Mouse (Mus musculus) adrenal gland, postnatal 36 days (tissue): ENCODE results near the gene Stpg3. TPM values are rescaled to one million over a fixed set of nuclear protein-coding genes. Genes with fewer than 3 reads are reported as not detected.
A peak's percentile ranks its signal among the peaks of the same experiment; 100 is the strongest.

ENCODE experiments used
- DNase-seq, 2 experiments: peaks; one replicate each; pipeline ENCODE4 v3.0.0; 2021; ENCODE audit warnings: mixed read lengths in 1 of 2
- total RNA-seq, 2 experiments: library from RNA; stranded (reverse); gene quantifications; 2 replicates each; pipeline ENCODE4 v1.2.3; 2021

The Stpg3 gene
- total RNA-seq, 2 experiments from 2014 or later = not detected

DNA sequence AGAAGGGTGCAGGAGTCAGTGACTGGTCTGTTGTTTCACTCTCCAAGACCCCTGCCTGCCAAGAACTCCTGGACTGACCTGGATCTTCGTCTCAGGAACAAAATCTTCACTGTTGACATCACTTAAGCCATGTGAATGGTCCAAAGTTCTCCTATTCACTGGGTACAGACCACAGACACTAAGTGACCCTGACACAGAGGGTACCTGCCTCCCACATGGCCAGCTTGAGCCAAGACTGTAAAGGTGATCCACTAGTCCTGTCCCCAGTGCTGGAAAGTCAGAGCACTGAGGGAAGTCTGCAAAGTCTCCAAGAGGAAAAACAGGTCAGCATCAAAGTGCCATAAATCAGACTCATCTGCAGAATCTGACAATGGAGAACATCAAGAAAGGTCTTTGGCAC is 6.8 kb downstream of the Stpg3 start:
- DNase-seq = no peak

DNA sequence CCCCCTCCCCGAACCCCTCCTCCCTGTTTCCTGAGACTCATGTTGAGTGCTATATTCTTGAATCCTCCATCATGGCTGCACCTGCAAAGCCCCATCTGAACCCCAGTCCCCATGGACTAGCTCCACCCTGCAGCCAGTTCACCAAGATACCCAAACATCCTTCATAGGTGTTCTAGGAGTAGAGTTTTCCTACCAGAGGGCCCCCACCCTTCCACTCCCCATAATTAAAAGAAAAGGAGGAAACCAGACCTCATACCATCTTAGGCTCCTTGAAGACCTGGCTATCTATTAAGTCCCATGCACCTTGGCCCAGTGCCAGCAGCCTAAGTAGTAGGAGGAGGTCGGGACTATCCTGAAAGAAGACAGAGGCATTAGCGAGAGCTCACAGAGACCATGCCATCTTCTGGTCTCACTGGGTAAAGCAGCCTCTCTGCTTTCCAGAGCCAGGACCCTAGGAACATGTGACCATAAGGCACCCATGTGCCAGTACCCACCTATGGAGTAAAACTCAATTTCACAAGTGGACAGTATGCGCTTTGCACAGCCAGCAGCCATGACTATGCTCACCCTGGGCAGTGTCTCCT is 10.7 kb downstream of the Stpg3 start:
- DNase-seq = peak in 1 of 2 experiments; percentile 33

DNA sequence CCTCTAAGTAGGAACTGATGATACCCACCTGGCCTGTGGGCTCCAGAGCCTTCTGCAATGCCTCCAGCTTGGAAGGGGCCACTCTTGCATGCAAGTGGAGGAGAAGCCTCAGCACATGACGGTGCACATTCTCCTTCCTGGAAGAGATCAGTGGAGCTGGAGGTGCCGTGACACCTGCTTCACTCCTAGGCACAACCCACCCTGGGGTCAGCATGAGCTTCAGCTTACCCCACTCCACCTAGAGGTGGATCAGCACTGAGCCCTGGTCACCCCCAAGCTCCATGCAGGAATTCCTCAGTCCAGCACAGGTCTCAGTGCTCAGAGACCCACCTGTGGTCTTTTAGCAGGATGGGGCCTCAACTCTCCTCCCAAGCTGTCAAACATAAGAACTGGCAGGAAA is 13.8 kb downstream of the Stpg3 start:
- no peak for DNase-seq

DNA sequence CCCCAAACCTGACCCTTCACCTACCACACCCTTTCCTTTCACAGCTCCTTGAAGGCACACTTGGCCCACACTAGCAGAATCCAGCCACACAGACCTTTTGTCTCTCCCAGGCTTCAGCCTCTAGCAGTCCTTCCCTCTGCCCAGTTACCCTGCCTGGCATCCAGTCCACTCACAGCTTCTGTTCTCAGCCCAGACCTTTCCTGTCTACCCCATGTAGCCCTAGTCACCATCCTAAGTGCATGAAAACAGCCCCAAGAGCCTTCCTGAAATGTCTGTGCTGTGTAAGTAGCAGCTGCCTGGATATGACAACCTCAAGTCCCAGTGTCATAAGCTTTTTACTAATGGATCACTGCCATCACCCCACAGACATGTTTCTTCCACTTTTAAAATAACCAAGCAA is 16.5 kb downstream of the Stpg3 start:
- no peak for DNase-seq

DNA sequence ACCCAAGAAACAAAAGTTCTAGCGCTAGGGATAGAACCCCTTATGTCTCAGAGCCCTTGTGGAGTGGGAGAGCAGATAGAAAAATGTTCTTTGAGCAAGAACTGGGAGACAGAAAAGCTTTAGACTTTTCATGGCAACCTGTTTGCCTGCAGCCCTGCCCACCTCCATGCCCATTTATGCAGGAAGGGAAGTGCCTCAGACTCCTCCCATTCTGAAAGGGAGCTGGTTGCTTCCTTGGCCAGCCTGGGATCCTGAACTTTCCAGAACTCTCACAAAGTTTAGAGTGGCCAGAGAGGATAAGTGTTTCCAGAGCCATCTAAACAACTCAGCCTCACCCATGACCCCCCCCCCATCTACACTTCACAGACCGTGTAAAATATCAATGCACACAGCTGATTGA is 17.2 kb downstream of the Stpg3 start:
- no peak for DNase-seq

DNA sequence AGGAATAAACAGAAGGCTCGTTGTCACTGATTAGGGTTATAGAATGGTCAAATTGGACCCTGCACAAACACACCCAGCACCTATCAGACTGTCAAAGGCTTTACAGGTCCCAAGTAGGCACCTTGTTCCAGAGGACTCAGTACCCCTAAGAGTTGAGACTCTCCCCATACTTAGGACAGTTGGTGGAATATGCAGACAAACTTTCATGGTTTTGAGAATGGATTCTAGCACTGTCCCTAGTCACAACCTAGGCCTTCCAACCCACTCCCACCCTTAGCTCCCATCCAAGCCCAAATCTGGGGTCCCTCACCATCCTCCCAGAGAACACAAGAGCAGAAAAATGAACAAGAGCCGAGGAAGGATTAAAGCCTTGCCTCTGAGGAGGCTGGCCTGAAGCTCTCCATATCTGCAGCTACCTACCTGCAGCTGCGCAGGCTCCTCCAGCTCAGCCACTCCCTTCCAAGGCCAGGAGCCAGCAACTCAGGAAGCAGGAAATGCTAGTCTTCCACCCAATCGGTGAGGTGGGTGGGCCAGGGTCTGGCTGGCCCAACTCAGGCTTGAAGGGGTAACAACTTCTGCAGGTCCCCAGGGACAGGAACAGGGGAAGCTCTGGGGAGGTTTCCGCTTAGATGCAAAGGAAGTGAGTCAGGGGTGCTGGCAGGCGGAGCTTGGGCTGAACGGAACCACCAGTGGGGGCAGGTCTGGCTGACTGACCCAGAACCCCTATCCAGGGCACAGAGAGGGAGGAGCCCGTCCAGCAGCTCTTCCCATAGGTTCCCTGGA is 18.1 kb downstream of the Stpg3 start, which contains the start of gene Tor4a:
Gene Tor4a, minus strand, starts transcription at position 715 of the 783 bp plus-strand sequence.
- DNase-seq = peak; percentile 88 to 91

DNA sequence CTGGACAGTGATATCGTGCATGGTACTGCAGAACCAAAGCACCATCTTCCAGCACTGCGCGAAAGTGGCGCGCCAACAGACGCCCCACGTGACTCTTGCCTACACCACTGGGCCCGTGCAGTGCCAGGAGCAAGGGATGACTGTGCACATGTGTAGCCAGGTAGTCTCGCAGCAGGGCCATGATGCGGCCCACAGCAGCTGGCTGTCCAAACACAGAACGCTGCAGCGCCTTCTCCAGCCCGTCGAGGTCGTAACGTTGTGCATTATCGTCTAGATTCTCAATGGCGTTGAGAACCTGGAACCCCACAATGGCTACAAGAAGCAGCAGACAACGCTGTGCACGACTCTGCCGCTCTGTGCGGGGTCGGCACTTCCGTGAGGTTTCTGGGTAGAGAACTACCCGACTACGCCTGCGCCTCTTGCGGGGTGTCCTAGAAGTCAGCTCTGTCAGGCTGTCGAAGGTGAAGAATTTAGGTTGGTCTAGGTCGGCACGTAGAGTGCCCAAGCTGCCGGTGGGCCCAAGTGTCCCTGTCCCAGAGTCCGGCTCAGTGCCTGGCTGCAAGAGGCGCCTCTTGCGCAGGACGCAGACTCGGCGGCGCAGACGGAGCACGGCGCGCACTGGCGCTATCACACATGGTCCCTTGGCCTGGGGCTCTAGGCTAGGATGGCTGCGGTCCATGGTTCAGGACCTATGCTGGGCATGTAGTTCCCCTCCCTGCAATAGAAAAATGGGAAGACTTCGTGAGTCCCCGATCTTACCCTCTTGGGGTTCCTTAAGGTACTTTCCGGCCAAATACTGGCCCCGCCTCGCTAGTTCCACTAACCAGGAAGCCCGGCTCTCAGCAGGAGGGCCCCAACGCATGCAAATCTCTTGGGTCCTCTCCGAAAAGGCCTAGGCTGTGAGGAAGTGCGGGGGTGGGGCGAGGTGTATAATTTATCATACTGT is 19.0 kb downstream of the Stpg3 start:
- peak; percentile 82 to 86 for DNase-seq

DNA sequence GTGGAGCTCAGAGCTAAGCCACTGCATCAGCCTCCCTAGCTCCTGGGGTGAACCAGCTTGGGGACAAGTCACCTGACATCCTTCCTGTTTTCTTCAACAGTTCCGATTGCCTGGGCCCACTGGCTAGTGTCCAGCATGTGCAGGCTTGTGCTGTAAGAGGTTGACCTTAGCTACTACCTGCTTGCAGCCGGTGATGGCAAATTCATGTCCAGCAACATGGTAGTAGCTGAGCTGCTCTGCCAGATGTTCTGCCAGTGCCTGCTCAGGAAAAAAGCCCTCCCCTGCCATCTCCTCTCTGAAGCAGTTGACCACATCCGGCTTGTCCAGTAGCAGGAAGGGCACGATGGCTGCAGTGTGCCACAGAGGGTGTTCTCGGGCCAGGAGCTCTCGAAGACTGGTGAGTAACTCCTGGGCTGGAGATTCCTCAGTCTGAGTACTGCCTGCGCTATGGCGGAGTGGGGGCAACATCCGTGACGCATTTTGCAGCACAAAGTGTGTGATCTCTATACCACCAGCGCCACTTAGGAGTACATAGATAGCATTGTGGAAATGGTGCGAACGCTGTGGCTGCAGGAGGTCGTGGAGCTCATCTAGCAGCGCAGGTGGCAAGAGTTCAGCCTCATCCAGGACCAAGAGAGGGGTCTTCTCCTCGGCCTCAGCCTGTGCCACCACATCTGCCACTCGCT is 19.8 kb downstream of the Stpg3 start:
- no peak for DNase-seq

DNA sequence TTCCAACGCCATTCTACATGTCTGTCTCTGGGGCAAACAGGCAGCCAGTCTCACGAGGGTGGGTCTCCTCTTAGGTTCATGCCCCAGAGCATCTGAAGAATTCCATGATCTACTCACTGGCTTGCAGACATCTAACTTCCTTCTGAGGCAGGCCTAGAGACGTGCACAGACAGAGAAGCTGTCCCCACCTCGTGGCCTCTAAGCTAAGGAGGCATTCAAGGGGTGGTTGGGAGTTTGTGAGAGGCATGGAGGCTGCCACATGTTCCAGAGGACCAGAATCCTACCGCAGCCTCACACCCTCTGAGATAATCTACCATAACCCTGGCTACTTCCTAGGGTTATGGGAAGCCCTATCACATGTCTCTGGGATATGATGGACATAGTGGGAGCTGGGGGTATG is 20.4 kb downstream of the Stpg3 start:
- no peak for DNase-seq

DNA sequence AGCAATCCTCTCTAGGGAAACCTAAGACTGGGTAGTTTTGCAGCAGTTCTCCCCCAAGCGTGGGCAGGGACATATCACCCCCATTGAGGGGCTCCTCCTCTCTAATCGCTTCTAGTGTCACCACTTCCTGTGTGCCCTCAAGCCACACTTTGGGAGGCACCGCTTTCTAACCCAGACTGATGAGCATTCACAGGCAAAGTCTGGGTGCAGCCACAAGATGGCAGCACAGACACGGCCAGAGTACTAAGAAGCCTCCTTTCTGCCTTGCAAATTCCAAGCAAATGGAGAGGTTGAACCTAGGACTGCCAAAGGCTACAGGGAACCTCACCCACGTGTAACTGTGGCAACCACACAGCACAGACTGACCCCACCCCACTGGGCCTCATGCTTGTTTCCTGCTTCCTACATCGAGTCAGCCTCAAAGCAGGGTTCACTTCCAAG is 21.1 kb downstream of the Stpg3 start:
- peak; percentile 83 to 89 for DNase-seq

DNA sequence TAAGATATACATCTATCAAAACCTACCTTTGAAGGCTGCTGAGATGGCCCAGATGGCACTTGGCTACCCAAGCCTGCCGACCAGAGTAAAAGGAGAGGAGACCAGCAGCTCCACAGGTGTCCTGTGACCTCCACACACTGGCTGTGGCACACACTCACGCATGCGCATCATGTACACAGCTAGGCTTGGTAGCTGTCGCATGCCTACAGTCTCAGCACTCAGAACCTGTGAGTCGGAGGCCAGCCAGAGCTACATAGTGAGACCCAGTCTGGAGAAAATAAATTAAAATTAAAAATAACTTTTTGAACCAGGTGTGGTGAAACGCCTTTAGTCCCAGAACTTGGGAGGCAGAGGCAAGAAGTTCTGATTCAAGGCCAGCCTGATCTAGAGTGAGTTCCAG is 26.6 kb downstream of the Stpg3 start:
- no peak for DNase-seq

DNA sequence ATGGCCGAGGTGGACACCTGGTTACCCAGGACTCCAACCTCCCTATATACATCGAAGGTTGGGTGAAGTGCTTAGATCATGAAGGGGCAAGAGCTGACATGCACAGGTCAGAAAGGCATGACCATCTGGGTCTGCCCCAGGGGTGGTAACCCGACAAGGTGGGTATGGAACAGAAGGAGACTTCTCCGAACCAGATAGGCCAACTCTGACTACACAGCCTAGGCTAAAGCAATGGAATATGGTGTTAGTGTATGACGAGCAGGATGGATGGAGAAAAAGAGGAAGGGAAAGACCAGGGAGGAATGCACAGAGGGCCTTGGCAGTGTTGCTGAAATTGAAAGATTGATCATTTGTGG is 27.9 kb downstream of the Stpg3 start:
- DNase-seq = no peak

DNA sequence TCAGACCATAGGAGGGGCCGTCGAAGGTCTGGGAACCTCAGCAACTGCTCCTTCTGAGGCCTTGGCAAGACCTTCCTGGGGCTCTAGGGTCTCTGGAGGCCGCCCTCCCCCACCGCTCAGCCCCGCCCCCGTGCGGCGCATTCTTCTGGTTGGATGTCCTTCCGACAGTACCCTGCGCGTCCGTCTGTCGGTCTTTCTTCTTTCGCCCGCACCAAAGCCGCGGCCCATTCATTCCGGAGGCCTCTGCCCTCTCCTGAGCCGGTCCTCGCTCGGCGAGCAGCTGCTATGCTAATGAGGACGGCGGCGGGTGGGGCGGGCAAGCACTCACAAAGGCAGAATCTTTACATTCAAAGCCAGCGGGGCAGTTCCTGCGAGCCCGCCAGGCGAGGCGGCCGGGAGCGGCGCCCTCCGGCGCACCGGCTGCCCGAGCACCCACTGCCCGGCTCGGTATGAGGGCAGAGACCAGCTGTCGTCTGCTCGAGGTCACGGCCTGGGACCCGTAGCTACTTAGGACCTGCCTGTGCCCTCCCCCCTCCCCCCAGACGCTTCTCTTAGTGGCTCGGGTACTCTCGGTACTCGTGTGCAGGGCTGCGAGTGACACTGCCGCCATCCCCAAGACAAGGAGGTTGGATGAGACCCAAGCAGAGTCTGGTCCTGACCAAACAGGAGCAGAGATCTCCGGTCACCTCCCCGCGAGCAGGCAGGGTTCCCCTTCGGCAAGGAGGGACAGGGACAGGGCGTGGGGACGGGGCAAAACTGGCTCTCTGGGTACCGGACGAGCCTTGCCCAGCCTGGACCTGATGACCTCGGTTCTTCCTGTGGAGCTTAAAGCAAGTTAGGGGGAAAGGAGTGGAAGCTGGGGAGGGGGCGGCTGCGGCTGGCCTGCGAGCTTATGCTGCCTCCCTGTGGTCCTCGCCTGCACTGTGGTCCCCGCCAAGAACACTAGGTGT is 28.5 kb downstream of the Stpg3 start:
- peak; percentile 51 to 67 for DNase-seq

DNA sequence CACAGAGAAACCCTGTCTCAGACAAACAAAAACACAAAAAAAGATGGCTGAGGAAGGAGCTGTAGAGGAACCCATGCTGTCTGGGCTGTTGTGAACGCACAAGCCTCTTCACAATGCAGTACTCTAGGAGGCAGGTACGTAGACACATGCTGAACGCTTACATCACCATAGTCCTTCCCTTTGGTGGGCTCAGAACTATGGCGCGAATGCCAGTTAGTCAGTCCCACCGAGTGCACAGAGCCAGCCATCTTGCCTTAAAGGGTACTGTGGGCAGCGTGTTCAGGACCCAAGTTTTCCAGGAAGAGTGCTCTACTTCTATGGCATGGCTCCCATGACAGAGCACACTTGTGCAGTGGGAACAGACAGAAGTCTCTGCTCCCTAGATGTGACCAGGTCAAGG is 29.9 kb downstream of the Stpg3 start:
- DNase-seq = no peak

DNA sequence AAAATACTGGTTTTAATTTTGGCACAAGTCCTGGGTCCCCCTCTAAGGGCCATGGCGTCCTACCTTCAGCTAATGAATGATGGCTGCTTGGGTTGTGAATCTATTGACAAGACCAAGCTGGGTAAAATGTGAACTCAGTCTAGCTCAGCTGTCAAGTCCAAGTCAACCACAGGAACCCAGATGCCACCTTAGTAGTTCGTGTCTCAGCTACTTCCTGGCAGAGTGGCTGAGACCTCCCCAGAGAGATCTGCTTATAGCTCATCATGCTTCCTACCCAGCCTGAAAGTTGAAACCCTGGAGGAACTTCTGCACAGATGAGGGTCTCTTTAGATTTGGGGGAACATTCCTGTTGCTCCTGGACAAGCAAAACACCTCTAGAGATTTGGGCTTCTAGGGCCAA is 31.1 kb downstream of the Stpg3 start:
- DNase-seq = no peak

DNA sequence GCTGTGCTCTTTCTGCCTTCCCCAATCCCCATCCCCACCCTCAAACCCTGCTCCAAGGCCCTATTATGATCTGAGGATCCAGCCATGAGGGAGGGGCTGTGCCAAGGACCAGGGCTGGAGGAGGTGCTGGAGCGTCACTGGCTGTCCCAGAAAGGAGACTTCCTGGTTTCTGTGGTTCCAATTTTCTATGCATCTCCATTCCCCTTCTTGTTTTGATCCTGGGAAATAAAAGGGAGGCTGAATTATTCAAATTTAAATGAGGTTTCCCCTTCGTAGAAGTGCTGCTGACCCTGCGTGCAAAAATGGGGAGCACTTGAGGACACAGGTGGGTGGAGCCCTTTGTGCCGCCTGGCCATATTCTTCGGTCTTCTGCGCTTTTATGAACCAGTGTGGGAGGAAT is 31.8 kb downstream of the Stpg3 start:
- no peak for DNase-seq

DNA sequence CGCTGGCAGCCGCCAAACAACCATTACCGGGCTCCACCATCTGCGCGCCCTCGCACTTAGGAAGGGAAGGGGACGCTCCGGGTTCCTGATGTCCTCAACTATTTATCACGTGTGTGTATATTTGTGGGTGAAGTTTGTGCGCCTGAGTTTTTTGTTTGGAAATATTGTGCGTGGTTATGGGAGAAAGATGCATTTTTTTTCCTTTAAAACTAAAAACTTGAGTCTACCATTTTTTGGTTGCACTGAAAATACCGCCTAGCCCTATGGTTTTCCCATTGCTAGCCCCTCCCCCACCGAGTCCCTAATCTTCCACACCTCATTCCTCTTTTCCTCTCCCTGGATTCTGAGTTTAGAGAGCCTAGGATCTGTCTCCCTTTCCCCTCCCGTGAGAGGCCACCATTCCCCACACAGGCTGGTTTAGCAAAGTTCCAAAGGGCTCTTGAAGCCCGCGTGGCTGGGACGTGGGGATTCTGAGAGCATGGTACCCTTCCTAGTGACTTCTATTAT is 32.5 kb downstream of the Stpg3 start:
- DNase-seq = no peak

DNA sequence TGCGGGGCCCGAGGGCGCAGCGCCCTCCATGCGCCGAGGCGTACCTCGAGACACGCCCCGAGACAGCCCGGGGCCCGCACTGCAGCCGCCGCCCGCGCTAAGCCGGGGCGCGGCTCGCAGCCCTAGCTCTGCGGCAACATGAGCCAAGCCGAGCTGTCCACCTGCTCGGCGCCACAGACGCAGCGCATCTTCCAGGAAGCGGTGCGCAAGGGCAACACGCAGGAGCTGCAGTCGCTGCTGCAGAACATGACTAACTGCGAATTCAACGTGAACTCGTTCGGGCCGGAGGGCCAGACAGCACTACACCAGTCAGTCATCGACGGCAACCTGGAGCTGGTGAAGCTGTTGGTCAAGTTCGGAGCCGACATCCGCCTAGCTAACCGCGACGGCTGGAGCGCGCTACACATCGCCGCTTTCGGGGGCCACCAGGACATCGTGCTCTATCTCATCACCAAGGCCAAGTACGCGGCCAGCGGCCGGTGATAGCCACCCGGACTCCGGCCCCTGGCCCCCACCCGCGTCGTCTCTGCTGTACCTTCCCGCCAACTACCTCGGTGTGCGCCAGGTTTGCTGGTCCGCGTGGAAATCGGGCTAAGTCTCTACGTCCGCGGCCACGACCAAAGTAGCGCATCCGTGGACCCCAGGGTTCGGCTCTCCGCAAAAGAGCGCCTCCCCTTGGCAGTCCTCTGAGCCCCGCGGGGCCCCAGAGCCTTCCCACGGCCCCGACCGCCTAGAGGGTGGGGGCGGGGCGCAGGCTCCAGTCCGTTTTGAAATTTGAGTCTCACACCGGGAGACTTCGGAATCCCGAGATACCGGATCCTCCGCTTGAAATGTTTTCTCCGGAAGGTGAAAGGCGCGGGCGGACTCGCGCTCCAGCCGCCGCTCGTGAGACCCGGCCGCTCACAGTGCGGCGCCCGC is 33.2 kb downstream of the Stpg3 start:
- DNase-seq = peak; percentile 31 to 47

DNA sequence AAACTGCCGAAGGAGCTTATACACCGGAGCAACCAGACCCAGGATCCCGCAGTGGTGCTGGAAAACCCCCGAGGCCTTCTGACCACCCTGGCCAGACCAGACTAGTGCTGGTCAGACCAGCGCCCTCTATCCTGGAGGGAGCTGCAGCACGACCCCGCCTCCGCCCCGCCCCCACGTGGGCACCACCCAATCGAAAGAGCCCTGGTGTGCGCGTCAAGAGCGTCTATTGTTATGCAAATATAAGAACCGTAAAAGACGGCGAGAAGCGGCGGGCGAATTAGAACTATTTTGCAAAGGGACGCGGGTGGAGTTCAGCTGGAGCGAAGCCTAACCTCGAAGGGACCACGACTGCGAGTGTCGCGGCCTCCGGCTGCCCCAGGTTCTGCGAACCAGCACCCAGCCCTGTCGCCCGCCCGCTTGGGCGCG is 33.9 kb downstream of the Stpg3 start, which contains the start of gene Nrarp:
Gene Nrarp, plus strand, starts transcription at position 281 of the 426 bp plus-strand sequence.
- peak; percentile 94 to 96 for DNase-seq
